Mouse (Mus musculus): Measurements from ENCODE around the gene Cd300c.

GRCm38 (mm10) chr11:114968752-114969207 is at the start of gene Cd300c:
- TF ChIP-seq CTCF (conservative IDR thresholded peaks at IDR 0.05; ENCODE audit: low read length) (no peak), POU5F1 (IDR thresholded peaks at IDR 0.05; ENCODE audit: borderline replicate concordance, low read length) (no peak), NANOG (IDR thresholded peaks at IDR 0.05; ENCODE audit: borderline replicate concordance, low read length) (no peak)
